Mouse (Mus musculus) testis, adult 2 months (tissue): ENCODE data around the gene Palld.

Source experiments
- CTCF ChIP-seq: fragments of 200-500 bp; IDR thresholded peaks from 2 replicates; pipeline ENCODE4 v1.5.1; 2012; ENCODE audit warnings: low read depth, mild to moderate bottlenecking, inconsistent platforms, low read length, moderate library complexity; ENCODE audit not compliant: control insufficient read depth, insufficient read depth, insufficient replicate concordance
- POLR2A ChIP-seq: fragments of 200-500 bp; IDR thresholded peaks from 2 replicates; pipeline ENCODE4 v1.6.1; 2012; ENCODE audit warnings: low read depth, mild to moderate bottlenecking, inconsistent platforms, low read length, moderate library complexity; ENCODE audit not compliant: control insufficient read depth

GRCm38 (mm10) chr8:61802840-61803239, 99.7 kb downstream of the Palld start:
- TF ChIP-seq CTCF = no peak
- TF ChIP-seq POLR2A = no peak
